Mouse (Mus musculus) fat pad, adult 2 months (tissue): ENCODE results near the gene Mmp11.
A peak's percentile ranks its signal among the peaks of the same experiment; 100 is the strongest.

Experiments used
- DNase-seq: peaks from one replicate; pipeline ENCODE4 v3.0.0-alpha.2; 2011; ENCODE audit warnings: low read depth, low spot score; ENCODE audit errors: extremely low read depth

Gene Mmp11

DNA sequence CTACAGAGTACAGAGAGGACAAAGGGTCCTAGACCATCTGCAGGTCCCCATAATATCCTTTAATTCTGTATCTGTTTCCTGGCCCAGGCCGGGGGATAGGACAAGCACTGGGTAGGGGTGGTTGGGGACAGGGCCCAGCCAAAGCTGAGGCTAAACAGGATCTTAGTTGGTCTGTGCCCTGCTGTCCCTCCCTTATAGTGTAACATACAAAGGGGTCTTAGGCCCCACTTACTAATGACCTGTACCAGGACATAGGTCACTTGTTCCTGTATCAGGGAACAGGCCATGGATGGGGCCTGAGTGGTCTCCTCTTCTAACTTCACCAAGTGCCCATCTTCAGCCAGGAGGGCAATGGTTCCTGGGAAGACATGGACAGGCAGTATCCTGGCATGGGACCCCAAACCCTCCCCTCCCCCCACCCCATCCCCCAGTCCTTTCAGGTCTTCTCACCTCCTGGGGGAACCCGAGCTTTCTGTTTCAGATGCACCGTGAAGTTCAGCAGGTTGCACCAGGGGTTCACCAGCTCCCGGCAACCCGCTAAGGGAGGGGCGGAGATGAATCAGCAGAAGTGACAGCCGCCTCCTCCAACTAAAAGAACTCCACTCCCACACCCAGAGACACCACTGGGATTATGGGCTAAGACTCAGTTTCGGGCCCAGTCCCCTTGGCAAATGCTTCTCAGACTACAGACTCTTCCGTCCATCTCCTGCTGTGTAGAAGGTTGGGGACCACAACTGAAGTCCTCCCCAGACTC, 3.4 kb upstream of the Mmp11 start:
- DNase-seq: no peak

DNA sequence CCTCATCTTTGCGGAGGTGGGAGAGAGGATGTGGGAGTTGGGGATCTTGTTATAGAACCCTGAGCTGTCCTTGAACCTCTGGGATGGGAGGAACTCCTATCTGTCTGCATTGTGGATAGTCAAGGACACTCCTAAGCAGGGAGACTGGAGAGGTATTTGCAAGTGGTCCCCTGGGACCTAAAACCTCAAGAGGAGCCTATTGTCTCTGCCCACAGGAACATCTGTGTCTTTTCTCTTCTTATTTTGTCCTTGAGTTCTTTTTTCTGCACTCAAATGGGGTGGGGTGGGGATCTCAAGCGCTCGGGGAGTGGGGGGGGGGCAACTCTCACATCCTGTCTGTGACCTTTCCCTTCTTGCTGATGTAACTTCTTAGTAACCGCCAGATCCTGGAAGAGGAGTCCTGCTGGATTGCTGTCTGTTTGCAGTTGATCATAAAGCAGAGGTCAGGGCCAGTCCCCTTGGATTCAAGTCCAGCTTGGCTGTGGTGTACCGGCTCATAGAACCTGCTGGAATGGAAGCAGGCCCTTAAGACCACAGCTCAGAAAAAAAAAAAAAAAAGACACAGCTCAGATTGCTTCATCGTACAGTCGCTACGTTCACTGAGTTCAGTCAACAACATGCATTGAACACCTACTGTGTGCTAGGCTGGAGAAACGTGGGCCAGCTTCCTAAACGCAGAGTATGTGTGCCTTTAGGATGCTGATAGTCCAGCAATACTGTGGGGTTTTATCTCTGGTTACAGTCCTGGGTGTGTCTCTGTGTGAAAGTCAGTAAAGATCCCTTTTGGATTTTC, 1.8 kb upstream of the Mmp11 start:
- no peak for DNase-seq

DNA sequence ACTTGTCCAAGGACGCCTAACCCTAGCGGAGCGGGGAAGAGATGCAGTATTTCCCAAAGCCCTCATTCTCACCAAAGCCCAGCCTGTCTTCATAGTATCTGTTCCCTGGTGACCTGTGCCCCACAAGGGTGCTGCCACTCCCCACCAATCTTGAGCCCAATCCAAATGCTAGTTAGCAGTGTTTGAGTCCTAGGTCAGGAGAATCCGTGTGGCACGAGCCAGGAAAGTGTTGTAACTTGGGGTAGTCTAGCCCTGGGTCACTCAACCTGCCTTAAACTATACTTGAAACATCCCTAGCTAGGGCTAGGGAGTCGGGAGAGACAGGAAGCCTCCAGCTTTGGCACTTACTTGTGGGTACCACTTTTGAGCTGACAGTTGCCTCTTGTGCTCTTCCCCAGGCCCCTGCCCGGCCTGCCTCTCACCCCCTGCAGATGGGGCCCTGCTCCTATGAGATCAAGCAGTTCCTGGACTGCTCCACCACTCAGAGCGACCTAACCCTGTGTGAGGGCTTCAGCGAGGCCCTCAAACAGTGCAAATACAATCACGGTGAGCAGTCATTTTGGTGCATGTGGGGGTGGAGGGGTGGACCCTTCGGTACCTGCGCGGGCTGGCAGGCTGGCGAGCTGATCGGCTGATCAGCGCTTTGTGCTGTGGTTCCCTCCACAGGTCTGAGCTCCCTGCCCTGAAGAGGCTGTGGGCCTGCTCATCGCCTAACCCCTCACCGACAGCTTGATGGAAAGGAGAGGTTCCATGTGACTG, 792 bp upstream of the Mmp11 start:
- DNase-seq: no peak

DNA sequence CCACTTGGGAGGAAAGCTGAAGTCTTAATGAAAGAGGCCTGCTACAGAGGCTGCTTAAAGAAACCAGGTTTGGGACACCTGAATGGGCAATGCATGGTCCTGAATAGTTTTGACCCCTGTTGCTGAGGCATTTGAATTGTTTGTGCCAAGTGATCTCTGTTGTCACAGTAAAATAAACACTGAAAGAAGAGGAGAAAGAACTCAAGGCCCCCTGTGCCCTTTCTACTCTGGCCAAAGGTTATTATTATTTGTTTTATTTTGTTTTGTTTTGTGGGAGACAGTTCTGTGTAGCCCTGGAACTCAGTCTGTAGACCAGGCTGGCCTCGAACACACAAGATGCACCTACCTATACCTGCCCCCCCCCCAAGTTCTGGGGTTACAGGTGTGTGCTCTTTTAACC, 1.3 kb downstream of the Mmp11 start:
- DNase-seq: no peak

DNA sequence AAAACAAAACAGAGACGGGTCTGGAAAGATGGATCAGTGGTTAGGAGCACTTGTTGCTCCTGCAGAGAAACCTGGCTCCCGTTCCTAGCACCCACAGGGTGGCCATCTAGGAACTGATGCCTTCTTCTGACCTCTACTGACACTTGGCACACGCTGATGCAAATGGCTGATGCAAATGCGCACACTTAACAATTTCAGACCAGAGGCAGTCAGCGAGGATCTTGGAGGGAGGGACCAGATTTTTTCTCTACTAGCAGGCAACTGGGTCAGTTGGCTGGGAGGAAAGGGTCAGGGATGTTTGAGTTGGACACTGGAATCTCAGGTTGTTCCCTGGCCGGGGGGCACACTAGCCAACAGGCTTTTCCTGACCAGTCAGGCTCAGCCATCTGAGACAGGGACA, 3.4 kb downstream of the Mmp11 start, which contains the start of gene Chchd10:
Chchd10 (plus strand) TSS at position 240 of the 400 bp plus-strand sequence.
- DNase-seq: no peak

DNA sequence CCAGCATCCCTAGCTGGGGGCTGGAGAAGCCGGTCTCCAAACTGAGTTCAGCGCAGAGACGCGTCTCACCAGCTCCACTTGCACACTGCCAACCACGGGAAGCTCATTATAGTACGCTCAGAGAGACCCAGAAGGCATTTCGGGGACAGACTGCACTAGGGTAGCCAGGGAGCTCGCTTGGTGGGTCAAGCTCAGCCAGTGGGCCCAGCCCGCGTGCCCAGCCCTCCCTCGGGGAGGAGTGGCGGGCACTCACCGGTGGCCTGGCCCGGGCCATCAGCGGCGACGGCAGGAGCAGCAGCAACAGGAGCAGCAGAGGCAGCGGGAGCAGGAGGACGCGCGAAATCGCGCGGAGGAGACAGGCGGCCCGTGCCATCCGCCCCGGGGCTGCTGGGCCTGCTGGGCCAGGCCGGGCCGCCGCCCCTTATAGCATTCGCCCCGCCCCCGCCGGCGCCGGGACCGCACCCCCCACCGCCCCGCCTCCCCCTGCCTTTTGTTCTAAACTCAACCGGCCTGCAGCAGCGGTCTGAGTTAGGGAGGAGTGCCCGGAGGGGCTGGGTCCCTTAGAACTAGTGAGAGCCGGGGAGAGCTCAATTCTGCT, 4.1 kb downstream of the Mmp11 start:
- no peak for DNase-seq

DNA sequence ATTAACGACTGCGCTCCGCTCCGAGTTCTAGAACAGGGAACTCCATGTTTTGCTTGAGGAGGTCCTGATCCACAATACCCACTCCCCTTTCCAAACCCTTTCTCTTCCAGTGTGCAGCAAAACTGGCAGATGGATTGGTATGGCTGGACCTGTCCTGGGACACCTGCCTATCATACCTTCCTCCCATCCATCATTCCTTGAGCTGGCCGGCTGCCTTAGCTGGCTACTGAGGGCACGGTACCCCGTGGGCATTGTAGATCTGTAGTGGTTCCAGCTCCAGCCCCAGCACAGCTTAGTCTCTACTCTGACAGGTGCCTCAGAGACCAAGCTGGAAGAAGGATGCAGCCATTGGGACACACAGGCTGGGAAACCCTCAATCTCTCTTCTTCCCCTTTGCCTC, 5.0 kb downstream of the Mmp11 start:
- no peak for DNase-seq

DNA sequence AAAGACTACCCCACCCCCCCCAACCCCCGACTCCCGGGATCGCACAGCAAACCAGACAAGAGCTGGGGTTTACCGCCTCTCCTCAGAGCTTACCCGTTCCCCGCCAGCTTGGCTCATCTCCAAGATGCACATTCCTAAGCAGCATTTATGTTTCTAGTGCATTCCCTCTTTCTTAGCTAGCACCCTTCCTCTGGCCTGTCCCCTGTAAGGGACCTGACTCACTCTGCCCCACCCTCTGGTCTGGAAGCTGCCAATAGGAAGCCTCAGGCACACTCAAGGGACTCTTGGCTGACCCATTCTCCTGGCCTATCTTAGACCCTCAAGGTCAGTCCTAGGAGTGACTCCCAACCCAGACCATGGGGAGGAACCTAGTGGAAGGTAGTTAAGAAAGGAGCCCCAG, 6.0 kb downstream of the Mmp11 start:
- DNase-seq: no peak

DNA sequence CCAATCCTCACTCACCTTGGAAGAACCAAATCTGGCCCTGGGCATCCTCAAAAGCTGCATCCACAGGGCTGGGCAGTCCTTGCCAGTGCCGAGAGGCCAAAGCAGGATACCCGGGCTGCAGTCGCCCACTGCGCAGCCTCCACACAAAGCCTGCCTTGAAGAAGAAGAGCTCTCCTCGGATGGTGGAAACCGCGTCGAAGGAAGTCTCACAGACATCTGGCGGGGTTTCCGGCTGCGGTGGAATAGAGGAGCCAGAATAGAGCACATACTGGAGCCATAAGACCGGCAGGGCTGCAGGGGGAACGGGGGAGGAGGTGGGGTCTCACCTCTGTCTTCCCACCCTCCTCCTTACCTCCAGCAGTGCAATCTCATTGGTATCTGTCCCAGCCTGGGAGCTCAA, 9.9 kb downstream of the Mmp11 start:
- no peak for DNase-seq

DNA sequence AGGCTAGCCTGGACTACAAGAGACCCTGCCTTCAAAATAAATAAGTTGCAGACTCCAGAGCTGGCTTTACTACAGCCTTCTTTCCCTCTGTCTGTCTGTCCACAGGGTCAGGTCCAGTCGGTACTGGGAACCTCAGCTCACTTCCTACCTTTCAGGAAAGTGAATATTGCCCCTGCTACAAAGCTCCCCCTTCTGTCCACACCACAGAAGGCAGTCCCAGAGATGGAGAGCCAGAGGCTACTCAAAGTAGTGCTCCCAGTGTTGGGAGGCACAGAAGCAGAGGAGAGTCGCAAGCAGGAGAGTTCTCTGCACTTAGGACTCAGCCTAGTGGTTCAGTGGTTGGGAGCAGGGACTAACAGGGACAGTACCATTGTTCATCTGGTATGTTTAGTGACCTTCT, 12.0 kb downstream of the Mmp11 start:
- no peak for DNase-seq

DNA sequence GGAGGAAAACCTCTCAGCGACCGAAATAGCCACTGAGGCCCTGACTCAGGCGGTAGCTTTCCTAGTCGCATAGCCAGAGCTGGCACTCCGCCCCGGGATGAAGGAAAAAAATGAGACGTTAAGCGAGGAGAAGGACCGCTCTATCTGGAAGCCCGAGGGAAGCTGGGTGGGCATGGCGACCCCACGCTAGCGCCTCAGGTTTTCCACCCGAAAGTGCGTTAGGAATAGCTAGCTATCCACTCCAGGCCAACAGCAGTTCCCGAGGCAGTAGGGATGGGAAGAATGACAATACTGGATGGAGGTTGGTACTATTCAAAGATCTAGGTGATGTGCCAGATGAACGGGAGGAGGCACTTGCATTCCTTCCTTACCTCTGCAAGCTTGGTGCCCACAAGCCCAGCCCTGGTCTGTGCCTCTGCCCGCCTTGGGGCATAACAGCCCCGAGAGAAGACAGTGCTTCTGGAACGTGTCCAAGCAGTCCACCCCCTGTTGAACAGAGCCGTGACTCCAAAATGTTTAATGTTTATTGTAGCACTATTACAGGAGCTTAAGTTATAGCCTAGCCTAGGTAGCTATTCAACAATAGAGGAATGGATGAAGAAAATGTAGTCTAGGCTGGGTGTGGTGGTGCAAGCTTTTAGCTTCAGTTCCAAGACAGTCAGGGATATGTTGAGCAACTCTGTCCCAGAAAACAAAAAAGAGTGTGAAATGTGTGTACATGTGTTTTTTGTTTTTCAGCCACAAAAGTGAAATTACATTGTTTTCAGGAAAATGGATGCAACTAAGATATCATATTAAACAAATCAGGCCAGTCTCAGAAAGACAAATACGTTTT, 14.4 kb downstream of the Mmp11 start:
- DNase-seq: no peak

DNA sequence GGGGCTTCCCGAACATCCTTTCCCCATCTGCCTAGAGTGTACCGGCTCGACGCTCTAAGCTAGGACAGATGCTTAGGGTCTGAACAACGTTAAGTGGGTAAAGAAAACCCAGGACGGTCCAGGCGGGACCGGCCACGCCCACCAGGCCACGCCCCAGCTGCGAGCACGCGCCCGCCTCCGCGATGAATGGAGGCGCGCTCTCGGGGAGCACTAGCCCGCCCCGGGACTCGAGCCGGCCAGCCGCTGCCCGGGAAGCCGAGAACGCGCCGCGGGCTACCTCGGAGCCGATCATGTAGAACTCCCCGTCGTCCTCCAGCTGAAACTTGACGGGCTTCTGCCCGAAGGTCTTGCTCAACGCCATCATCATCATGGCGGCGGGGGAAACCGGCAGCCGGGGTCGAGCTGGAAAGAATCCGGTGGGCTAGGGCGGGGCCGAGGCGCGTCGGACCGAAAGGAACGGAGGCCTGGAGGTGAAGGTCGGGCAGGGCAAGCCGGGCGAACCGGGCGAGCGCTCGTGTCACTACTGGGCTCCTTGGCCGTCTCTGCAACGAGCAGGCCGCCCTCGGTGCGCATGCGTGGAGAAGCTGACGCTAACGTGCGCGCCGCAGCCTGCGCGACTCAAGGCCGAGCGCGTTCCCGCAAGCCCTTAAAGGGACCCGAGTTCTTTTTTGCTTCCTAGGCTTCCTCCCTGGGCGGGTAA, 15.1 kb downstream of the Mmp11 start, which contains the start of gene Smarcb1:
Smarcb1 (minus strand) TSS at position 592 of the 700 bp plus-strand sequence.
- peak; percentile 26 for DNase-seq

DNA sequence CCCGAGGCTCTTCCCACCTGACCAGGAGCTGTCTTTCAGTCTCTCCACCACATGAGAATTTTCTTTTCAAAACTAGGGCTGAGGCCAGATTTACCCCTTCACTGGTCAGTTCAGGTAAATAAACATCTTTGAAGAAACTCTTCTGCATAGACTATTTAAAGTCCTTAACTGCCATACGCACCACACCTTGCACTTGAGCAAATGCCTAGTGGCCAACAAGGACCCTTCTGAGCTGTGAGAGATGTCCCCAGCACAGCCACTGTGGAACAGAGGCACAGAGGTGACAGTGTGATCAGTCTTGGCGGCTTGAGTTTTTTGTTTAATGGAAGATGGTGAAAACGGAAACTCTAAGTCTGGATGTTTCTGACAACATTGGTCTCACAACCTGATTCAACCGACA, 17.3 kb downstream of the Mmp11 start:
- no peak for DNase-seq

DNA sequence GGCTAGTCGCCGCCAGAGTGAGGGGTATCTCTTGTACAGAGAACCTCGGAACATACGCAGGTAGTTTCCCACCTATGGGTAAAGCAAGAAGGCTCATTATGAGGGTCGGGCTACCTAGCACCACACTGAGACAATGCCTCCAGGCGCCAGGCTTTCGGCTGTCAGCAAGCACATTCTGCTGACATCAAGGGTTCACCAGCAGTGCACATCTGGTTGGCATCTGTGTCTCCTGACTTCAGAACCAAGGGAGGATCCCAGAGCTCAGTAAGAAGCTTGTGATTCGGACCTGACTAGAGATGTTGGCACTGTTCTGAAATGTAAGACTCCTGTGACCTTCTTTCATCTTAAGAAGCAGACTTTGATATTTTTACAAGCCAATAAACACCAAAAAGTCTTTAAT, 19.5 kb downstream of the Mmp11 start:
- DNase-seq: no peak

DNA sequence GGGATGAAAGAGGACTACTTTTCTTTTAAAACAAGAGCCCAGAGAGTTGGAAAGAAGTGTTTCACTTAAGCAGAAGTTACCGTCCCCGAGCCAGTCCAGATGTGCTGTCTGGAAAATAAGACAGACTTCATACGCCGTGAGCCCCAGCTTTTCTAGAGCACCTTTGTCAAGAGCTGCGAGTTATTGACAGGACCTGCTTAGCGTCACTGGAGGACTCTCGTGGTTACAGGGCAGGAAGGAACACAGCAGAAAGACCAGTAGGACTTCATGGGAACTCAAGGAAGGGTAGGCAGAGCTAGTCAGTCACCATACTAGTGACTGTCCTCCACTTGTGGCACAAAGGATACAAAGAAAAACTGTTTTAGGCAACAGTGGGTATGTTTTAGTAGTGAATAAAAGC, 20.7 kb downstream of the Mmp11 start:
- no peak for DNase-seq

DNA sequence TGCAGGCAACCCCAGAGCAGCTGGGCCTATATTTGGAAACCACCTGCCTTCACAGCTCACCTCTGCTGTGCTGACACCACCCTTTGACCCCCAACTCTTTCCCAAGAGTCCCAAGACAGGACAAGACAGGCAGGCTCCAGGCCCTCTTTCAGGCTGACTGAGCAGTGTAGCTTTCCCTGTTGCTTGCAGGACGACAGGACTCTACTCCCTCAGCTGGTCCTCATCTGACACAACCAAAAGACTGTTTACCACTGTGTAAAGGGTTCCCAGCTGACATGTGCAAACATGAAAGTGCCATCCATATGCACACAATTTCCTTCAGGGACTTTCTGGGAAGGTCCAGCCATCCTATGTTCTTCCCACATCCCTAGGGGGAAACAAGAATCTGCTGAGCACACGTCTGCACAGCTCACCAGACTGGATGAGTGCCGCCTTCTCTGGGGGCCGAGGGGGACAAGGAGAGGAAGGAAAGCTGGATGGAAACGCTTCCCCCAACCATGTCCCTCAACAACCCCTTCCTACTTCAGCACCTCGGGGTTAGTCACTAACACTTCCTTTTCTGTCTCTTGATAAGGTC, 23.2 kb downstream of the Mmp11 start:
- no peak for DNase-seq

DNA sequence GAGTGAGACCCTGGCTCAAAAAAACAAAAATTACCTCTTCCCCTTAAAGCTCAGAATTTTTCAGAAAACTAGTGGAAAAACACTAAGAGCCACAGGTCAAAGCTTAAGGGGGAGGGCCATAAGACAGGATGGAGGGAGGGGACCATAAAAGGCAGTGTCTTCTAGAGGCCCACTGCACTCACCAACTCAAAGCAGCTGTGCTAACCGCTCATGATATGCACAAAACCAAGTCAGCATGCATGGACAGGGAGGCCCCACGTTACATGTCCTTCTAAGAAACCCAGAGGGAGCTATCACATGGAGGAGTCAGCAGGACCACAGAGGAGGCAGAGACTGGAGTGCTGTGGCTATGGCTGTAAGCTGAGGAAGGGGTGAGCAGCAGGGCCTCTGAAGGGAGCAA, 25.6 kb downstream of the Mmp11 start:
- DNase-seq: no peak

DNA sequence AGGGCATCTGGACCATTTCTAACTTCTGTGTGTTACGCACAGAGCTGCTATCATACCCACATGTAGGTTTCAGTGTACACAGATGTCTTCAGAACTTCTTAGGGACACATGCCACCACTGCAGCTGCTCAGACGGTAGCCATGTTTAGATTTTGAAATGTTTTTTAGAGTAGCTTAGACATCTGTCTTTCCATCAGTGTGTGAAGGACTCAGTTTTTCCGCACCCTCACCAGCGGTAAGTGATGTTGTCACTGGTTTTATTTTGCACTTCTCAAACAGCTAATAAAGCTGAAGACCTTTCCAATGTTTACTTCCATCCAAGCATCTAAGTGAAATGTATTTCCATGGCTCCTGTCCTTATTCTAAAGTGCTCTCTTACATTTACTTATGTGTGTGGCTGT, 29.4 kb downstream of the Mmp11 start:
- no peak for DNase-seq

DNA sequence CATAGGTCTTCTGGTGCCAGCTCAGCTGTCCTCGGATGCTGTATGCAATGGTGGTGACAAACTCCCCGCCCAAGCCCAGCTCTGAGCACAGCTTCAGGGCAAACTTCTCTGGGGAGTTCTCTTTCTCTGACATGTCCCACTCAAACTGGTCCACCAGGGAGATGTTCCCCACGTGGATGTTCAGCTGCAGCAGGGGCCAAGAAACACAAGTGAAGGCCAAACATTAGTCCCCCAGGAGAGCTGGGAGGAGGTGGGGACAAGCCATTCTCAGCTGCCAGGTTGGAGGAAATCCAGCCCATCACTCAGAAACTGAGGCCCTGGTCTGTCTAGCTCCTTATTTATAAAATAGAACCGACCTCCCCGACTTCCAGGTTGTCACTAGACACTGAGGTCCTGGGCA, 31.9 kb downstream of the Mmp11 start:
- DNase-seq: no peak
